Mouse (Mus musculus) liver, embryonic 14.5 days (tissue): ENCODE measurements at regions not wholly inside any gene's neighbourhood (a gene's known extent, or its start where the extent isn't known, plus 50 kb on each side); places are given as distances from the start of the nearest gene placed in this dataset.

Source experiments
- CTCF ChIP-seq: IDR thresholded peaks from 2 replicates; pipeline ENCODE4 v1.5.1; 2016; ENCODE audit warnings: antibody characterized with exemption, low read depth, control low read depth
- EP300 ChIP-seq: IDR thresholded peaks from 2 replicates; pipeline ENCODE4 v1.6.1; 2016; ENCODE audit warnings: antibody characterized with exemption, low read depth

GRCm38 (mm10) chr10:44611399-44611798 is 83.1 kb upstream of the Prdm1 start:
- TF ChIP-seq EP300: no peak
- TF ChIP-seq CTCF: no peak
